Mouse (Mus musculus) left cerebral cortex, adult 9 months (tissue): ENCODE data around the gene Cnn3.

ENCODE experiments used
- DNase-seq, 2 experiments: peaks; one replicate each; pipeline ENCODE4 v3.0.0; 2022; ENCODE audit warnings: low spot score in 2 of 2

Gene Cnn3

GRCm38 (mm10) chr3:121451404-121451803 is 25.1 kb downstream of the Cnn3 start:
- no peak for DNase-seq

DNA sequence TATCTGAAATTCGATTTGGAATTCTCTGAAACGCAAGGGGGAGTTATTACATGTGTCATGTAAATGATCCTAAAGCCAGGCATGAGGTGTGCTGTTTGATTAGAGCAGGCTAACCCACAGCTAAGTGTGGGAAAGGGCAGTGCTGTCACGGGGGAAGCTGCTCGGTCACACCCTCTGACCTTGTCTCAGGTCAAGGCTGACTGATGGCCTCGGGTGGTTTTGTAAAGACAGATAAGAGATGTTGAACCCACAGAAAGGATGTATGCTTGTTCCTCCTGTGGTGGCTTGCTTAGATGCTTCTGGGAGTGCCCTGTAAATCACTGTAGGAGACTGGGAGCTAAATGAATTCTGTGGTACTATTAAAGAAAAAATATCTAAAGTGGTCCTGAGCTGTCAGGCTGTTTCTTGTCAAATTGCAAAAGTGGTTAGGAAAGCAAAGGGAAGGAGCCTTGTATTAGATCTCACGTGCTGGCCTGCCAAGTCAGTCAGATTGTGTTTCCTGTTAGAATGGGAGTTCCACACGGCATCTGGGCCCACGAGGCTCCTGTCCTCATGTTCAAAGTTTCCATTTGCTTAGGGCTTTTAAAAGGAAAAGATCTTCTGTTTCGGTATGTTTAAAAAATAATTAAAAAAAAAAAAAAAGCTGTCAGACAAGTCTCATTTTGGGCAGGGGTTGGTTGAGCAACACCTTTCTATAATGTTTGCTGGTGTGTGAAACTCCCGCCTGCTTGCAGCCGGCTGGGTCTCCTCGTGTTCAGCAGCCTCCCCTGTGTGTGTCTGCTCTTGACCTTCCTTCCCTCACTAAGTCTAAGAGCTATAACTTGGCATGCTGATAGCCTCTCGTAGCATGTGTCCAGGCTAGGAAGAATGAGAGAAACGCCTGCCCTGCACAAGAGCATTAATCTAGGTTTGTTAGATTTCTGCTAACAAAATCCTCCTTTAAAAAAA is 32.5 kb downstream of the Cnn3 start:
- DNase-seq: no peak

GRCm38 (mm10) chr3:121460473-121461193 is 34.3 kb downstream of the Cnn3 start:
- no peak for DNase-seq

- no peak for DNase-seq
Measured at GRCm38 (mm10) chr3:121461477-121461876, 35.2 kb downstream of the Cnn3 start.

GRCm38 (mm10) chr3:121462782-121463181 is 36.5 kb downstream of the Cnn3 start:
- DNase-seq: no peak

- DNase-seq: no peak
Measured at GRCm38 (mm10) chr3:121464733-121465305, 38.5 kb downstream of the Cnn3 start.

GRCm38 (mm10) chr3:121465795-121466194 is 39.5 kb downstream of the Cnn3 start:
- no peak for DNase-seq

DNA sequence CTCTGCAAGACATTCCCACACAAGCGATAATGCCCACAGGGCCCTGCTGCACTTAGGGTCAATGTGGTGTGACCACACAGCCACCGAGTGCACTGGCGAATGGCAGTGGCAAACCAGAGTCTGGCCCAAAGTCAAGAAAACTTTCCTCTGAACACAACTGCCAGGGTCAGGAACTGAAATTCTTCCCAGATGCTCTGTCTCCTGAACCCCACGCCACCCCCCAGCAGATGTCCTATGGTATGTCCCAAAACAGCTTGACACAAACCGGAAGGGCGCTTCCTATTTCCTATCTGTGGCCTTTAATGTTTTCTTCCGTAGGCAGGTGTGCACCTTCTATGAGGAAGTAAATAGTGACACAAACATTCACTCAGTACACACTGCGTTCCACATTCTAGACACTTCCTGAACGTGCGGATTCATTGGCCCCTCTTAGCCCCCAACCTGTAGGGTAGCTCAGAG is 40.8 kb downstream of the Cnn3 start:
- DNase-seq: no peak

GRCm38 (mm10) chr3:121468136-121468535 is 41.8 kb downstream of the Cnn3 start:
- DNase-seq: no peak

DNA sequence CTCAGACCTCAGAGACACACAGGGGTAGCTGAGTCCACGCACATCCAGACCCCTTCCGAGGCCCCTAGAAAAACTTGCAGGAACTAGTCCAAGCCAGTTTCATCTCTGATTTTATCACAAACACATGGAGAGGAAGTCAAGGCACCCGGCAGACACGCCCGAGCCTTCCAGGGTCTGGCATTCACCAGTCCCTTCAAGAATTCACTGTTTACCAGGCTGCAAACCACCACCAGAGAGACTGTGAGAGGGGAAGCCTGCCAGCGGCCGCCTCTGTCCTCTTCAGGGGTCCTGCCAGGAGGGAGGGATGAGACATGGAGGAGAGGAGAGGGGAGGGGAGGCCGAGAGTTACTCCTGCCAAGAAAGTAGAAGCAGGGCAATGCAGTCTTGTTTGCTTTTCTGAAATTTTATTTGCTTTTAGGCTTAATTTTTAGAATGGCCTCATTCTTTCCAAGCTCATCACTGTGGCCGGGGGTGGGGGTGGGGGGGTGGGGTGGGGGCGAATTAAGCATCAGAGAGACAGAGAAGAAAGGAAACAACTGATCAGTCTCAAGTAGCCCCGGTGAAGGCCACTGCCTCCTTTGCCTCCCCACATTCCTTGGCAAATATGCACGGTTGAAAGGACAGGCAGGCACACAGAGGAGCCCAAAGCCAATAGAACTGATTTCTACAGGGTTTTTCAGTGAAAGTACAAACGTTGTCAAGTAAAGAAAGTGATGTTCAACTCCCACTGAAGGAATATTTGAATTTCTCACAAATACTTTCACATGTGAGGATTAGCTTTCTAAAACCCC is 43.1 kb downstream of the Cnn3 start:
- DNase-seq: no peak

DNA sequence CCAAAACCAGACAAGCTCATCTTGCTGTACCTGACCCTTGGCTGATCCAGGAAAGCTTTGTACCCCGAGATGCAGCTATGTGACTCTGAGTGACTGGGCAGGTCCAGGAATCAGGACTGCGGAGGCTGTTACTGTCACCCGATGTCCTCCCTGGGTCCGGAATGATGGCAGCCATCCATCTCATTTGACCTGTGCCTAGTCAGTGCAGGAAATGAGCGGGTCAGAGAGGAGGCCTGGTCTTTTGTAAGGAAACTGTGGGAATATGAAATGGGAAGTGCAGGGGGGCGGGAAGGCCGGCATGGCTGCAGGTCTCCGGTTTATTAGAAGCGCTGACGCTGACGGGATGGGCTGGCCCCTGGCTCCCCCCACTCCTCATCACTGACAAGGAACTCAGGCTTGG is 45.4 kb downstream of the Cnn3 start:
- DNase-seq: no peak

DNA sequence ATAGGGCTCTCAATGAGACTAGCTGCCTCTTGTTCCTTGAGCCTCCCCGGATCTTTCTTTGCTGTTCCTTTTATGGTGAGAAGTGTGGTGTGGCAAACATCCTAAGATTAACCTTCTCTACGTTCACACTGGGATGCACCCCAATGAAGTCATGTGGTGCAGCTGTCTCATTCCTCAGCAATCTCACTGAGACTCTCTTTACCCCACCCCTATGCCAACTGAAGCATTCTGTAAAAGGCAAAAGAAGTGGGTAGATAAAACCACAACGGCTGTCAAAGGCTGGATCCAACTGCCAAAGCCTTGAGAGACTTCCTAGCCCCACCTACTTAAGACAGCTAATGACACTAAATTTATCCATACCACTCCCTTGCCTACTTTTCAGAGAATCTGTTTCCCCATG is 48.4 kb downstream of the Cnn3 start:
- no peak for DNase-seq

GRCm38 (mm10) chr3:121480030-121480960 is 54.0 kb downstream of the Cnn3 start:
- no peak for DNase-seq

DNA sequence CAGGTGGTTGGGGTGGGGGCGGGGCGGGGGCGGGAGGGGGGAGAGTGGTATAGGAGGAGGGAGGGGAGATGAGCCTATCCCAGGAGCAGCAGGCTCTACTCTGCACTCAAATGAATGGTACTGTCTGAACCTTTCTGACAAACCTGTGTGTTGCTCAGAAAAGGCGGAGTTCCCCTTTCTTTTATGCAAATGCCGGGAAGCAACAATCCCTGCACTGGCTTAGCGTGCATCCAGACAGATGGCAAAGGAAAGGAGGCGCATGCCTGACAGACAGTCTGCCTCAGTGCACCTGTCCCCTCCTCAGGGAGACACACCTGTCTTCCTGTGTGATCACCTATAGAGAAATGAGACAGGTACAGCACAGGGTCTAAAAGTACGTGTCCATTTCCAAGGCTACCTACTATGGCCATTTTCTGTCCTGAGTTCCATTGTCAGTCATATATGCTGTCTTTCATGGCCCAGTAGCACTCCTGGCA is 54.7 kb downstream of the Cnn3 start:
- no peak for DNase-seq

GRCm38 (mm10) chr3:121481564-121481963 is 55.3 kb downstream of the Cnn3 start:
- DNase-seq: no peak

DNA sequence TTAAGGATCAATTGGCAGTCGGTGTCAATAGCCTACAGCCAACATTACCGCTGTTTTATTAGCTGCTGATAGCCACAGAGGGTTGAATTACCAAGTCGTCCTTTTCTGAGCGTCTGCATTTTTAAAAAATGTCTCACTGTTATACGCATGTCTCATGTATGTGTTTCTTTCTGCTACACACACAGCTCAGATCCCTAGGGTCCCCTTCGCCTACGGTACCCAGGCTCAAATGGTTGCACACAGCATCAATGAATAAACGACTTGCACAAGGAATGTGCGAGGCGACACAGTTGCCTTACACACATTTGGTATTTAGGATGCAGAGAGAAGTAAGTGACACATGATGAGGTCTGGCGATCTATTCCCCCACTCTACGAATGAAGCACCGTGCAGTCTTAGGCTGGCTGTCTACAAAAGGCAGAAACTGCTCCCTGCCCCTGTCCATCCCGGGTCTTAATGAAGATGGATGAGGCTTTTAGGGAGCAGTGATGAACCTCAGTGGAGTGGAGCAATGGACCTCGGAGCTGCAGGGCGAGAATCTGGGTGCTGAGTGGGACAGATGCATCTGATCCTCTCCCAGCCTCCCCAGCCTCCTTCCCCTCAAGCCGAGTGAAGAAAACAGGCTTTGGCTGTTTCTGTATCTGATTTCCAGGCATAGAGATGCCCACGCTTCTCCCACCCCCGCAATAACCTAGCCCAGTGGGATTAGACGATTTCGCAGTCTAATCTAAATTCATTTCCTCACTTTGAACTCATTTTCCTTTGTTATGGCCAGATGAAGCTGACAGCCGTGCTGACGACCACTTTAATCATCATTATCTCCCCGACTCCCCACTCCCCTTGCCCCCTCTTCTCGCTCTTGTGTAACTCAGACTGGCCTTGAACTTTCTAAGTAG is 57.2 kb downstream of the Cnn3 start:
- peak in 1 of 2 experiments; percentile 28 for DNase-seq

DNA sequence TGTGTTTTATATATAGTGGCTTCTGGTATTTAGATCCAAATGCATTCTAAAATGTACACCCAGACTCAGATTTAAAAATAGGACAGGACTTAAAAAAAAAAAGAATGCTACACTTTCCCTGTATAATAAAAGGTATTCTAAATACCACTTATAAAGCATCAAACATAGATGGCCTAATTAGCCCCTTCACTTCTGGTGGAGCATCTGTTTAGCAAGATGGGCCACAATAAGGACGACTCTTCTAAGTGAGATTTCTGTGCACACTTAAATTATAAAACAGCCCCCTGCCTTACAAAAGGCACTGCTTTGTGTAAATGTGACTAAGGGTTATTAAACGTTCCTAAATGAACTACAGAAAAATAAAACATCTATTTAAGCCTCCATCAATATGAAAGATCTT is 58.9 kb downstream of the Cnn3 start:
- no peak for DNase-seq

GRCm38 (mm10) chr3:121489462-121490118 is 63.3 kb downstream of the Cnn3 start:
- DNase-seq: peak in 1 of 2 experiments; percentile 57

DNA sequence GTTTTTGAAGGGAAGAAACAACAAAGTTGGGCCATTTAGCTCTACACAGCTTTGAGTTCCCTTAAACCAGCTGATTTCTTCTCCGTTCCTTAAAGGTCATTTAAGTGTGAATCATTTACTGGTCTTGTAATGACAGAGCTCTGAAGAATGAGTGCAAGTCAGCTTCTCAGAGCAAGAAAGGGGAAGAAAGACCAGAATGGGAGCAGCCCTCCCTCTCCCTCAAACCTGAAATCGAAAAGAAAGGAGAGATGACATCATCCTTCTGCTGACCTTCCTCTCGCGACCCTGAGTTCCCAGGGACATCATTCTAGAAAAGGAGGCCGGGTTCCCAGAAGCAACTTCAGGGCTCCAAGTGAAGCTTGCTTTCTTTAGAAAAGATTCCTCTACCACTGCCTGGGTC is 64.6 kb downstream of the Cnn3 start:
- no peak for DNase-seq
